Mouse (Mus musculus) limb, embryonic 14.5 days (tissue): ENCODE data around the gene Ahdc1. TPM values are rescaled to one million over a fixed set of nuclear protein-coding genes. Genes with fewer than 3 reads are reported as not detected.

Source experiments
- ATAC-seq: fragments of 200-750 bp; cut with Nextera tagmentation; 2 replicates; pipeline ENCODE4 v1.8.0; 2017; ENCODE audit warnings: low read depth, moderate number of reproducible peaks, moderate TSS enrichment; ENCODE audit not compliant: low FRiP score
- DNase-seq: peaks from one replicate; pipeline ENCODE4 v3.0.0-alpha.2; 2015; ENCODE audit warnings: low spot score
- H3K27ac ChIP-seq: fragments of 300-500 bp; sonication (generic); replicated peaks from 2 replicates; pipeline ENCODE4 v1.5.1; 2014; ENCODE audit warnings: low read depth, mild to moderate bottlenecking, low read length, moderate library complexity, mixed read lengths
- H3K27me3 ChIP-seq: fragments of 300-500 bp; sonication (generic); 2 replicates; pipeline ENCODE4 v1.6.1; 2014; ENCODE audit warnings: low read length, mixed read lengths; ENCODE audit not compliant: control insufficient read depth, insufficient read depth
- H3K36me3 ChIP-seq: fragments of 300-500 bp; sonication (generic); 2 replicates; pipeline ENCODE4 v1.6.1; 2014; ENCODE audit warnings: mild to moderate bottlenecking, low read length, moderate library complexity, mixed read lengths; ENCODE audit not compliant: control insufficient read depth, insufficient read depth
- H3K4me1 ChIP-seq: fragments of 300-500 bp; sonication (generic); 2 replicates; pipeline ENCODE4 v1.6.1; 2014; ENCODE audit warnings: antibody characterized with exemption, low read length, mixed read lengths; ENCODE audit not compliant: control insufficient read depth, insufficient read depth
- H3K4me2 ChIP-seq: fragments of 300-500 bp; sonication (generic); replicated peaks from 2 replicates; pipeline ENCODE4 v1.6.1; 2014; ENCODE audit warnings: low read depth, mild to moderate bottlenecking, low read length, moderate library complexity; ENCODE audit not compliant: severe bottlenecking
- H3K4me3 ChIP-seq: fragments of 300-500 bp; sonication (generic); replicated peaks from 2 replicates; pipeline ENCODE4 v1.5.1; 2014; ENCODE audit warnings: low read length
- H3K9ac ChIP-seq: fragments of 300-500 bp; sonication (generic); 2 replicates; pipeline ENCODE4 v1.6.1; 2014; ENCODE audit warnings: mild to moderate bottlenecking, low read depth, low read length, moderate library complexity; ENCODE audit not compliant: severe bottlenecking
- H3K9me3 ChIP-seq: fragments of 300-500 bp; sonication (generic); 2 replicates; pipeline ENCODE4 v1.6.1; 2016; ENCODE audit warnings: low read length; ENCODE audit not compliant: control insufficient read depth
- POLR2A ChIP-seq: fragments of 200-500 bp; IDR thresholded peaks from 2 replicates; pipeline ENCODE4 v1.8.0; 2012; ENCODE audit warnings: inconsistent platforms, mild to moderate bottlenecking, moderate library complexity, borderline replicate concordance; ENCODE audit not compliant: insufficient read depth, insufficient read length; ENCODE audit errors: extremely low read depth
- WGBS: fragments of 180-500 bp; shearing (Covaris S2); extraction: QIAGEN DNeasy Blood & Tissue Kit; methylation state at CpG from one replicate; pipeline ENCODE4 v1.1.7; 2014; 5-methylcytosine and 5-hydroxymethylcytosine counted together
- polyA plus RNA-seq, 2 experiments: library from polyadenylated mRNA; depleted of rRNA in 1 of 2; stranded (reverse) in 1 of 2; unstranded in 1 of 2; fragments of >200 nt; fragmentation: Nextera tagmentation in 1 of 2; extraction: Ambion mirVana in 1 of 2; gene quantifications; 2 replicates each; pipeline versions ENCODE4 v1.2.1 to v1.2.3; 2012 to 2014

Gene Ahdc1
- polyA plus RNA-seq, 2 experiments, result 12.9 to 29.6 TPM

DNA sequence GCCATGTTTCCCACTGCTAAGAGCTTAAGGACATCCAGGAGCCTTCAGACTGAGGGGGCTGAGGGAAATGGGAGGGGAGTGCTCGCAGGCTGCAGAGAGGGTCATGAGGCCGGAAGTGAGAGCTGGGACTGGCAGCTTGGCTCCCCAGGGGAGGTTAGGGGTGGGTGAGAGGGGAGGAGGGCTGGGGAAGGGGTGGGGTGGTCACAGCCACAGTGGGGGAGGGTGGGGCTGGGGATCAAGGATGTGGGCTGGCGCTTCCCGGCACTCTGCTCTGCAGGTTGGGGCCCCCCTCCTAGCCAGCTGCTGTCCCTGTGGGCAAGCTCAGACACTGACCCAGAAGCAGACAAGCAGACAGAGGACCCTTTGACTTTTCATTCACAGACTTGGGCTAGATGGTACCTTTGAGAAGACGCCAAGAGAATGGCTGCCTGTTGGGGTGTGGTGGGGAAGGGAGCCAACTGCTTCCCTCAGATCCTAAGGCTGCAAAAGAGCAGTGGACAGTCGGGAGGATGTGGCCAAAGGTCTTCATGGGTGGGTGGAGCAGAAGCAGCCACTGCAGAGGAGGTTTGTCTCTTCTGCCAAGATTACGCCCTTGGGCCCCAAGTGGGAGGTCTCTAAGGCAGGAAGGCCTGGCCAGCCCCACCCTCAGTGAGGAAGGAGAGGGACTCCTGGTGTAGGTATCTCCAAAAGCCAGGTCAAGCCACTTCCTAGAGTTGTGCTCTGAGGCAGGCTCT lies 46.5 kb downstream of the Ahdc1 start:
- H3K27ac ChIP-seq, result peak overlapping the region; percentile 38; the same call in 1 of the 2 replicates
- WGBS, result 23% methylated on average over 6 of the region's 7 CpGs
- no peaks in the 10 kb centered on the region for H3K27me3 ChIP-seq
- peaks cover 66% of the 10 kb centered on the region for H3K36me3 ChIP-seq
- DNase-seq, result peak; percentile 42
- peak; percentile 9; the same call in 1 of the 2 replicates for ATAC-seq
- no peak overlapping the region for H3K9ac ChIP-seq
- no peak overlapping the region for H3K4me3 ChIP-seq
- H3K9me3 ChIP-seq, result no peaks in the 10 kb centered on the region
- TF ChIP-seq POLR2A, result no peak
- H3K4me1 ChIP-seq, result peaks cover 63% of the 10 kb centered on the region
- no peak overlapping the region for H3K4me2 ChIP-seq

DNA sequence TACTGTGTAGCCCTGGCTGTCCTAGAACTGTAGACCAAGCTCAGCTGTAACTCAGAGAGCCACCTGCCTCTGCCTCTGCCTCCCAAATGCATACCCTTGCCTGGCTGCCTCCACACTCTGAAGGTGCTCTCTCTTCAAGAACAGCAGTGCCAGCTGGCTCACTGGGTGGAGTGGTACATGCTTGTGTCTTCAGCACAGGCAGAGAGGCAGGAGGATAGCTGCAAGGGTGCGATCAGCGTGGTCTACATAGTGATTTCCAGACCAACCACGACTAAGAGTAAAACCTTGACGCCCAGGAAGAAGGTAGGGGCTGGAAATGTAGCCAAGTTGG lies 47.0 kb downstream of the Ahdc1 start:
- peaks cover 70% of the 10 kb centered on the region for H3K36me3 ChIP-seq

DNA sequence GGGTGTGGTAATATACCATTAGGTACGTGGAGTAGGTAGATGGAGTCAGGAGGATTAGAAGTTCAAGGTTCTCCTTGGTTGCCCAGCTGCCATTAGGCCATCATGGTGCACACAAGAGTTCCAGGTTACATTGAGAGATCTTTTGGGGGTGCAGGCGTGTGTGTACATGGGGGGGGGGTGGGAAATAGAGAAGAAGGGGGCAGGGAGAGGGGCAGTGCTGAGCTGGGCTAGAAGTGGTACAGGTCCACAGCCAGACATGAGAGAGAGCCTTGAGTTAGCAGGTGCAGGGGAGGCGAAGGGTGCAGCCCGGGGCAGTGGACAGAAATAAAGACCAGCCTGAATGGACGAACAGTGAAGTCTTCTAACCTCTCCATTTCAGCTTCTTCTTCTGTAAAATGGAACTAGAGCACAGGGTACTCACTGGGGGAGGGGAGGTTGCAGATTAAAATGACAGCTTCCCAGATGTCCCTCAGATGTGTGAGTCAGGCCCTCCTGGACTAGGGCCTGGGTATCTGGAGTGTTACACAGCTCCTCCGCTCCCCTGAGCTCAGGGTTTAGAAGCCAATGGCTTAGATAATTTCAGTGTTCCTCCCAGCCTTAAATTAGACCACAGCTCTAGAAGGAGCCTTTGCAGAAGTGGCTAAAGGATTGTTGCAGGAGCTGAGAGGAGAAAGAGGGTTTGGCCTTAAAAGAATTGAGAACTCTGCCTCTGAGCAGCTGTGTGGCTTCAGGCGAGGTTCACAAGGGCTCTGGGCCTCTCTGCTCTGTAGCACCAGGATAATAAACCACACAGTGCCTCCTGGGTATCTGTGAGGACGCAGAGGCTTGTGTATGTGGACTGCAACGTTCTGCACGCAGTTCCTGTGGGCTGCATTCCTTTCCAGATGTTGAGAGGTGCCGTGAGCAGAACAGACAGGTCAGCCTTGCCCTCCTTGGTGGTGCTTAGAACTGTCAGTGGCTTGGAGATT lies 47.7 kb downstream of the Ahdc1 start:
- ATAC-seq, result no peak
- 55% methylated on average over 11 of the region's 11 CpGs for WGBS
- Histone ChIP-seq H3K4me3 (no peak overlapping the region), H3K27me3 (no peaks in the 10 kb centered on the region), H3K9ac (peak overlapping the region; percentile 7; the same call in 1 of the 2 replicates), H3K4me1 (peaks cover 52% of the 10 kb centered on the region), H3K9me3 (no peaks in the 10 kb centered on the region), H3K36me3 (peaks cover 75% of the 10 kb centered on the region), H3K4me2 (no peak overlapping the region), H3K27ac (no peak overlapping the region)
- DNase-seq, result no peak
- no peak for TF ChIP-seq POLR2A

More for the DNA sequence above, 47.0 kb downstream of the Ahdc1 start:
- Histone ChIP-seq H3K27ac (0 out of 2 replicates have a peak overlapping the region, but pooled peaks have one; percentile 38), H3K27me3 (no peaks in the 10 kb centered on the region), H3K9ac (no peak overlapping the region), H3K9me3 (no peaks in the 10 kb centered on the region), H3K4me2 (no peak overlapping the region), H3K4me1 (peaks cover 58% of the 10 kb centered on the region), H3K4me3 (no peak overlapping the region)
- TF ChIP-seq POLR2A, result no peak
- whole genome bisulfite sequencing, result 84% methylated on average over 4 of the region's 4 CpGs
- no peak for DNase-seq
- ATAC-seq, result no peak

DNA sequence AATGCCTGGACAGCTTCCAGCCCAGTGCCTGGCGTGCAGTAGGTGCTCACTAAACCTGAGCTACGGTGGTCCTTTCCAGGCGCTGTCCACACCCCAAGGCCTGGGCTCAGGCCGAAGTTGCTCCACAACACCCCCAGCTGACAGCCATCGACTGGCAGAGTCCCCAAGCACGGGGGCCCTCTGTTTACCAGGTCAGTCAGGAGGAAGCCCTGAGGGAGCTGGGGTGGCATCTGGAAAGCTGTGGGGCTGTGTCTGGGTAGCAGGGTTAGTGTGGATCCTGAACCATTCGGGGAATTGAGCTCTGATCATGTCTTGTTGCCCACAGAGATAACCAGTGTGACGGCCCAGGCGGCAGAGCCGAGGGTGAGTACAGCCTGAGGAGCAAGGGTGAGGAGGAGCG lies 49.6 kb downstream of the Ahdc1 start:
- 93% methylated on average over 11 of the region's 11 CpGs for WGBS

DNA sequence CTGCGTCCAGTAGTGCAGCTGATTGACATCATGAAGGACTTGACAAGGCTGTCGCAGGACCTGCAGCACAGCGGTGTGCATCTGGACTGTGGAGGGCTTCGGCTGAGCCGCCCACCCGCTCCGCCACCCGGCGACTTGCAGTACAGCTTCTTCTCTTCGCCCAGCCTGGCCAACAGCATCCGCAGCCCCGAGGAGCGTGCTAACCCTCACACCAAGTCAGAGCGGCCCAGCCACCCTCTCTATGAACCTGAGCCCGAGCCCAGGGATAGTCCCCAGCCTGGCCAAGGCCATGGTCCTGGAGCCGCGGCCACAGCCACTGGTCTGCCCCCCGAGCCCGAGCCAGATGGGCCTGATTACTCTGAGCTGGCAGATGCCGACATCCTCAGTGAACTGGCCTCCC lies 50.7 kb downstream of the Ahdc1 start:
- peaks cover 24% of the 10 kb centered on the region for H3K4me1 ChIP-seq
- H3K9me3 ChIP-seq, result no peaks in the 10 kb centered on the region
- no peak overlapping the region for H3K27ac ChIP-seq
- peaks cover 90% of the 10 kb centered on the region for H3K36me3 ChIP-seq
- H3K4me3 ChIP-seq, result no peak overlapping the region
- ATAC-seq (no peak), DNase-seq (no peak)
- WGBS, result 93% methylated on average over 20 of the region's 20 CpGs
- TF ChIP-seq POLR2A, result no peak
- no peak overlapping the region for H3K4me2 ChIP-seq
- H3K27me3 ChIP-seq, result no peaks in the 10 kb centered on the region
- H3K9ac ChIP-seq, result no peak overlapping the region

More for the DNA sequence above, 49.6 kb downstream of the Ahdc1 start:
- no peak for TF ChIP-seq POLR2A
- DNase-seq (no peak), ATAC-seq (no peak)
- H3K9ac ChIP-seq, result no peak overlapping the region
- H3K4me1 ChIP-seq, result peaks cover 34% of the 10 kb centered on the region
- no peaks in the 10 kb centered on the region for H3K27me3 ChIP-seq
- no peak overlapping the region for H3K27ac ChIP-seq
- no peak overlapping the region for H3K4me3 ChIP-seq
- peaks cover 79% of the 10 kb centered on the region for H3K36me3 ChIP-seq
- no peak overlapping the region for H3K4me2 ChIP-seq
- no peaks in the 10 kb centered on the region for H3K9me3 ChIP-seq
